Mouse (Mus musculus): Measurements from ENCODE around the gene Gm5460. TPM values are rescaled to one million over a fixed set of nuclear protein-coding genes. Genes with fewer than 3 reads are reported as not detected.

The Gm5460 gene
- polyA plus RNA-seq, 1 experiment from 2014 or later: not detected

DNA sequence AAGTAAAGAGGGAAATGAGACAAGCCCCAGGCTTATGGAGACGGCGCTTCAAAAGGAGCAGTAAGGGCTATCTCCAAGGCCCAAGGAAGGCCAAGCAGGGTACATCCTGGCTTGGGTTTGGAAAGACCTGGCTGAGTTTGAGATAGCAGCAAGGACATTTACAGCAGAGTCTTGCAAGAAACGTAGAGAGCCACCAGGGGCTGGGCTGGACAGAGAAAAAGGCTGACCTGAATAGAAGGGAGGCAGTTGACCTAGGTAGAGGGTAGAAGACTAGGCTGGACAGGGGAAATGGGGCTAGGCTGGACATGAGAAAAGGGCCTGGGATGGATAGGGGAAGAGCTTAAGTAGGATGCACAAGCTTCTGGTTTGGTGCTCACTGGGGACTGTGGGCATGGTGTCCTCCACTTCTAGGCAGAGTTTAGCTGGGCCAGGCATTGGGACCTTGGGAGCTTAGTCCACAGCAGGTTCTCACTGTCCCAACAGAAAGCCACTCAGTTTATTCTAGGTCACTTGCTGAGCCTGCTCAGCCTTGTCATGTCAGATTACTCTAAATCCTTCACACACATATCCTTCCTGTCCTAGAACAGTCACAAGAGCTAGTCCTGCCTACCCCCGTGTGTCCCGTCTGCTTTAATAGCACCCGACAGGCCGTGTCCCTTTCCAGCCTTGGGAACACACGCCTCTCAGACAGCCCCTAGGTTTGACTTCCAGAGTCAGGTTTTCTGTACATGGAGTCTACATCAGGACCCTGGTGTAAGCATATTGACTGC, 17.5 kb downstream of the Gm5460 start:
- H3K4me3 ChIP-seq (ENCODE audit: low read depth, low read length): no peak overlapping the region
- no peaks in the 10 kb centered on the region for H3K27me3 ChIP-seq (ENCODE audit: control insufficient read depth, insufficient read depth, low read length)
- 77% methylated on average over 8 of the region's 8 CpGs for WGBS (ENCODE audit: insufficient replicate concordance)
- H3K9me3 ChIP-seq (replicated peaks; ENCODE audit: control insufficient read depth, low read length): no peaks in the 10 kb centered on the region
- no peak overlapping the region for H3K4me2 ChIP-seq
- no peaks in the 10 kb centered on the region for H3K4me1 ChIP-seq (ENCODE audit: control insufficient read depth, insufficient read depth, low read length)
- no peak for ATAC-seq (replicated peaks; ENCODE audit: insufficient number of reproducible peaks, low FRiP score, low TSS enrichment)
- no peaks in the 10 kb centered on the region for H3K36me3 ChIP-seq (ENCODE audit: control insufficient read depth, insufficient read depth, low read length)
- H3K9ac ChIP-seq (ENCODE audit: low read depth, low read length): no peak overlapping the region
- H3K27ac ChIP-seq (ENCODE audit: low read depth, low read length): no peak overlapping the region

- Histone ChIP-seq H3K9ac (ENCODE audit: low read depth, low read length) (no peak overlapping the region), H3K9me3 (replicated peaks; ENCODE audit: control insufficient read depth, low read length) (no peaks in the 10 kb centered on the region), H3K27me3 (ENCODE audit: control insufficient read depth, insufficient read depth, low read length) (no peaks in the 10 kb centered on the region), H3K36me3 (ENCODE audit: control insufficient read depth, insufficient read depth, low read length) (no peaks in the 10 kb centered on the region), H3K4me3 (ENCODE audit: low read depth, low read length) (no peak overlapping the region), H3K4me2 (no peak overlapping the region), H3K27ac (ENCODE audit: low read depth, low read length) (no peak overlapping the region), H3K4me1 (ENCODE audit: control insufficient read depth, insufficient read depth, low read length) (no peaks in the 10 kb centered on the region)
- whole genome bisulfite sequencing (ENCODE audit: insufficient replicate concordance): 79% methylated on average over 4 of the region's 4 CpGs
- no peak for ATAC-seq (replicated peaks; ENCODE audit: insufficient number of reproducible peaks, low FRiP score, low TSS enrichment)
Measured at GRCm38 (mm10) chr14:34041241-34041640, 24.7 kb downstream of the Gm5460 start.

- 43% methylated on average over 3 of the region's 3 CpGs for WGBS (ENCODE audit: insufficient replicate concordance)
- 0 out of 2 replicates have a peak, but pooled peaks cover 3% of the 10 kb centered on the region for H3K27me3 ChIP-seq (ENCODE audit: control insufficient read depth, insufficient read depth, low read length)
- ATAC-seq (replicated peaks; ENCODE audit: insufficient number of reproducible peaks, low FRiP score, low TSS enrichment): no peak
Measured at GRCm38 (mm10) chr14:34043341-34043740, 26.8 kb downstream of the Gm5460 start.

GRCm38 (mm10) chr14:34050101-34050779, 33.7 kb downstream of the Gm5460 start:
- 0 out of 2 replicates have a peak, but pooled peaks cover 3% of the 10 kb centered on the region for H3K27me3 ChIP-seq (ENCODE audit: control insufficient read depth, insufficient read depth, low read length)
- WGBS (ENCODE audit: insufficient replicate concordance): 66% methylated on average over 5 of the region's 5 CpGs
- H3K4me2 ChIP-seq: no peak overlapping the region
- H3K9me3 ChIP-seq (replicated peaks; ENCODE audit: control insufficient read depth, low read length): no peaks in the 10 kb centered on the region
- no peak overlapping the region for H3K9ac ChIP-seq (ENCODE audit: low read depth, low read length)
- H3K4me1 ChIP-seq (ENCODE audit: control insufficient read depth, insufficient read depth, low read length): no peaks in the 10 kb centered on the region
- H3K4me3 ChIP-seq (ENCODE audit: low read depth, low read length): no peak overlapping the region
- no peak overlapping the region for H3K27ac ChIP-seq (ENCODE audit: low read depth, low read length)
- H3K36me3 ChIP-seq (ENCODE audit: control insufficient read depth, insufficient read depth, low read length): no peaks in the 10 kb centered on the region
- ATAC-seq (replicated peaks; ENCODE audit: insufficient number of reproducible peaks, low FRiP score, low TSS enrichment): no peak

More at GRCm38 (mm10) chr14:34043341-34043740, 26.8 kb downstream of the Gm5460 start:
- H3K9me3 ChIP-seq (replicated peaks; ENCODE audit: control insufficient read depth, low read length): no peaks in the 10 kb centered on the region
- no peak overlapping the region for H3K4me3 ChIP-seq (ENCODE audit: low read depth, low read length)
- no peak overlapping the region for H3K9ac ChIP-seq (ENCODE audit: low read depth, low read length)
- H3K4me1 ChIP-seq (ENCODE audit: control insufficient read depth, insufficient read depth, low read length): no peaks in the 10 kb centered on the region
- H3K4me2 ChIP-seq: no peak overlapping the region
- no peak overlapping the region for H3K27ac ChIP-seq (ENCODE audit: low read depth, low read length)
- H3K36me3 ChIP-seq (ENCODE audit: control insufficient read depth, insufficient read depth, low read length): no peaks in the 10 kb centered on the region

DNA sequence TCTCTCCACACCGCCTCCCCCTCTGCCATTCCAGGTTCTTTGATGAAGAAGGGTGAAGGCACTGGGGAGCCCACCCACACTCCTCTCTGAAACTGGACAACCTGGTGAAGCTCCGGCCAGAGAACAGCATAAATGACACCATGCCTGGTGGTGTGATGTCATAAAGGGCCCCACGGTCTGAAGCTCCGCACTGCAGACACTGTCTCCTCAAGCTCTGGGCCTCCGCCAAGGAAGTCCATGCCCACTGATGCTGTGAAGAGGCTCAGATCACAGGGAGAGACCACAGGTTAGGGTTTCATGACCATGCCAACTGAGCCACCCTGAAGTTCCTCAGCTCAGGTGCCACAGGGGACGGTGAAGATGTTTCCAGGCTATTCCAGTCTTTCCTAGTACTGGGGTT, 36.0 kb downstream of the Gm5460 start, which contains the start of gene Antxrl:
Gene Antxrl, plus strand, starts transcription at position 192 of the 400 bp plus-strand sequence.
- Histone ChIP-seq H3K27me3 (ENCODE audit: control insufficient read depth, insufficient read depth, low read length) (0 out of 2 replicates have a peak, but pooled peaks cover 2% of the 10 kb centered on the region), H3K4me1 (ENCODE audit: control insufficient read depth, insufficient read depth, low read length) (no peaks in the 10 kb centered on the region), H3K9me3 (replicated peaks; ENCODE audit: control insufficient read depth, low read length) (no peaks in the 10 kb centered on the region), H3K9ac (ENCODE audit: low read depth, low read length) (no peak within 1 kb of the TSS), H3K4me2 (no peak within 1 kb of the TSS), H3K27ac (ENCODE audit: low read depth, low read length) (no peak within 1 kb of the TSS), H3K36me3 (ENCODE audit: control insufficient read depth, insufficient read depth, low read length) (no peaks in the 10 kb centered on the region), H3K4me3 (ENCODE audit: low read depth, low read length) (no peak within 1 kb of the TSS)
- no peak for ATAC-seq (replicated peaks; ENCODE audit: insufficient number of reproducible peaks, low FRiP score, low TSS enrichment)
- WGBS (ENCODE audit: insufficient replicate concordance): 86% methylated on average over 6 of the region's 6 CpGs

DNA sequence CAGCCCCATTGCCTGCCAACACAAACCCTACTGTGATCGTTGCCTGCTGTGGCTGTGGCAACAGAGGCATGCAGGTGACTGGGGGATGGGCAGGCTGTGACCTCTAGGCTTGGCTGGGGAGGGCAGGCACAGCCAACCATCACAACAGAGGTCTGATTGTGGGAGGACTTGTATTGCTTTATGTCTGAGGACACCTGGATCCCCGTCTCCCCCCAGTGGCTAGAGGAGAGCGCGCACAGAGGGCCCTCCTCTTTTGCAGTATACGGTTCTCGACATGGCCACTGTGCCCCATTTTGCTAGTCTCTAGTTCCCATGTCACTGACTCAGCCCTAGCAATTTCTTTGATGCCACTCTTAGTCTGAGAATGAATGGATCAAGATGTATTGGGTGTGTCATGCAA, 55.1 kb downstream of the Gm5460 start:
- H3K4me2 ChIP-seq: no peak overlapping the region
- no peak overlapping the region for H3K4me3 ChIP-seq (ENCODE audit: low read depth, low read length)
- H3K4me1 ChIP-seq (ENCODE audit: control insufficient read depth, insufficient read depth, low read length): 0 out of 2 replicates have a peak, but pooled peaks cover 5% of the 10 kb centered on the region
- no peak overlapping the region for H3K27ac ChIP-seq (ENCODE audit: low read depth, low read length)
- no peaks in the 10 kb centered on the region for H3K9me3 ChIP-seq (replicated peaks; ENCODE audit: control insufficient read depth, low read length)
- no peaks in the 10 kb centered on the region for H3K36me3 ChIP-seq (ENCODE audit: control insufficient read depth, insufficient read depth, low read length)
- H3K9ac ChIP-seq (ENCODE audit: low read depth, low read length): no peak overlapping the region
- ATAC-seq (replicated peaks; ENCODE audit: insufficient number of reproducible peaks, low FRiP score, low TSS enrichment): no peak
- no peaks in the 10 kb centered on the region for H3K27me3 ChIP-seq (ENCODE audit: control insufficient read depth, insufficient read depth, low read length)
- 49% methylated on average over 6 of the region's 6 CpGs for WGBS (ENCODE audit: insufficient replicate concordance)

DNA sequence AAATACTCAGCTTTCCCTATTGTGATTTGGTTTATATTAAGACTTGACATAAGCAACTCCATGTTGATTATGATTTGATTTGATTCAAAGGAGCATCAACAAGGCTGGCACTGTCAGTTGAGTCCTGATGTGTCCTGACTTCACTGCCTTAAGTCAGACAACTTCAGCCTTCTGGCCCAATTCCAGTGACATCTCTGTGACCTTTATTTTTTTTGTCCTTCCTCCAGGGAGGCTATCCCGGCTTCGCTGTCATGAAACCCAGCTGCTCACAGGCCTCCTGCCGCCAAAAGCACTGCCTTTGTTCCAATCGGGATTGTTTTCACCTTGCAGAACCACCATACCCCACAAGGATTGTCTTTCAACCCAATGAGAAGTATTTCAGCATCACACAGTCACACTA, 58.8 kb downstream of the Gm5460 start:
- no peak for ATAC-seq (replicated peaks; ENCODE audit: insufficient number of reproducible peaks, low FRiP score, low TSS enrichment)
- no peak overlapping the region for H3K9ac ChIP-seq (ENCODE audit: low read depth, low read length)
- 0 out of 2 replicates have a peak, but pooled peaks cover 5% of the 10 kb centered on the region for H3K4me1 ChIP-seq (ENCODE audit: control insufficient read depth, insufficient read depth, low read length)
- no peak overlapping the region for H3K4me2 ChIP-seq
- peaks cover 2% of the 10 kb centered on the region for H3K27me3 ChIP-seq (ENCODE audit: control insufficient read depth, insufficient read depth, low read length)
- no peak overlapping the region for H3K27ac ChIP-seq (ENCODE audit: low read depth, low read length)
- WGBS (ENCODE audit: insufficient replicate concordance): 40% methylated on average over 4 of the region's 4 CpGs
- H3K36me3 ChIP-seq (ENCODE audit: control insufficient read depth, insufficient read depth, low read length): no peaks in the 10 kb centered on the region
- H3K9me3 ChIP-seq (replicated peaks; ENCODE audit: control insufficient read depth, low read length): no peaks in the 10 kb centered on the region
- no peak overlapping the region for H3K4me3 ChIP-seq (ENCODE audit: low read depth, low read length)

GRCm38 (mm10) chr14:34077222-34077621, 60.7 kb downstream of the Gm5460 start:
- Histone ChIP-seq H3K9ac (ENCODE audit: low read depth, low read length) (no peak overlapping the region), H3K4me1 (ENCODE audit: control insufficient read depth, insufficient read depth, low read length) (0 out of 2 replicates have a peak, but pooled peaks cover 5% of the 10 kb centered on the region), H3K4me3 (ENCODE audit: low read depth, low read length) (no peak overlapping the region), H3K9me3 (replicated peaks; ENCODE audit: control insufficient read depth, low read length) (no peaks in the 10 kb centered on the region), H3K27me3 (ENCODE audit: control insufficient read depth, insufficient read depth, low read length) (peaks cover 2% of the 10 kb centered on the region), H3K27ac (ENCODE audit: low read depth, low read length) (no peak overlapping the region), H3K4me2 (no peak overlapping the region), H3K36me3 (ENCODE audit: control insufficient read depth, insufficient read depth, low read length) (no peaks in the 10 kb centered on the region)
- no peak for ATAC-seq (replicated peaks; ENCODE audit: insufficient number of reproducible peaks, low FRiP score, low TSS enrichment)
- WGBS (ENCODE audit: insufficient replicate concordance): 69% methylated on average over 5 of the region's 5 CpGs
